Mouse (Mus musculus) lung, adult 2 months (tissue): ENCODE measurements around the gene Lyve1.

Experiments used
- CTCF ChIP-seq: fragments of 200-500 bp; IDR thresholded peaks from 2 replicates; pipeline ENCODE4 v1.5.1; 2011; ENCODE audit warnings: mild to moderate bottlenecking, low read length, control low read depth; ENCODE audit not compliant: insufficient read depth
- POLR2A ChIP-seq: fragments of 200-500 bp; IDR thresholded peaks from 2 replicates; pipeline ENCODE4 v1.6.1; 2011; ENCODE audit warnings: low read depth, mild to moderate bottlenecking, control low read depth, low read length, borderline replicate concordance; ENCODE audit errors: extremely low read depth

DNA sequence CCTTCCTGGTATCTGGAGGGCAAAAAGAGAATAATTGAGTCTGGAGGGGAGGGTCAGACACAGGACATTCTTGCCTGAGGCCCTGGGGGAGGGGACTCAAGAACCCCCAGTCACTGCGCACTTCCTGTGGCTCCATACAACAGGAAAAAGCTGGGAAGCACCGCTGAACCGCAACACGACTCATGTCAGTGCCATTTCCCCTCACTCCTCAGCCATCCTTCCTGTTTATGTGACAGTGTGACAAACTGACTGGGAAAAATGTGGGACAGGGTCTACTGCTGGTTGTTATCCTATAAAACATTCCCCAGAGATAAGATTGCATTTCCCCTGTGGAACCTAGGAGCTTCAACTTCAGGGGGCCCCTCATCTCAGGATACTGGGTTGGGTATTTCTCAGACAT lies 13.9 kb upstream of the Lyve1 start:
- TF ChIP-seq POLR2A (no peak), CTCF (no peak)
